Mouse (Mus musculus): ENCODE data around the gene Nop2. TPM values are rescaled to one million over a fixed set of nuclear protein-coding genes. Genes with fewer than 3 reads are reported as not detected.
"Not testable (repeated sequence)": the region's sequence is repeated elsewhere in the genome, so short reads cannot be mapped to it uniquely, and the experiment has no call there.

The Nop2 gene
- total RNA-seq, 2 experiments from 2014 or later, result 29.5 TPM

DNA sequence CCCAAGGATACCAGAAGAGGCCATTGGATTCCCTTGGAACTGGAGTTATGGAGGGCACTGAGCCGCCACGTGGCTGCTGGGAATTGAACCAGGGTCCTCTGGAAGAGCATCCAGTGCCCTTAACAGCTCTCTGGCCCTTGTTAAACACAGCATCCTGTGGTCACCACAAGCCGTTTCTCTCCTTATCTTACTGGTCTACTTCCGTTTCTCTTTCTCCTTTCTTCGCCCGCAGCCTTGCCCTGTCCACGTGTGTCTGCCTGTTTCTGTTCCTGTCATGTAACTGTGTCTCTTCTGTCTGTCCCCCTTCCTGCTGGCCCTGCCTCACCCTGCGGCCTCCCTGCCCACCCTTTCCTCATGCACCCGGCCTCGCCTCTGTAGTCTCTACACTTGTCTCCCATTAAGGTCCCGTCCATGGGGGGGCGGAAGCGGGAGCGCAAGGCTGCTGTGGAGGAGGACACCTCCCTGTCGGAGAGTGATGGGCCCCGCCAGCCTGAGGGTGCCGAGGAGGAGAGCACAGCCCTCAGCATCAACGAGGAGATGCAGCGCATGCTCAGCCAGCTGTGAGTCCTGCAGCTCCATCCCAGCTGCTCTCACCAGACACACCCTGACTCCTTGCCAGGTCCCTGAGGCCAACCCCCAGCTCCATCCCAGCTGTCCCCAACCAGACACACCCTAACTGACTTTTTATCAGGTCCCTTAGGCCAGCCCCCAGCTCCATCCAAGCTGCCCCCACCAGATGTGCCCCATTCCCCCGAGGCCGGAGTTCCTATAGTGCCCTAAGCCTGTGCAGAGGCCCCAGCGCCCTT is 20.7 kb downstream of the Nop2 start:
- no peak for DNase-seq (ENCODE audit: extremely low spot score in 1 of 2, low spot score in 1 of 2)

DNA sequence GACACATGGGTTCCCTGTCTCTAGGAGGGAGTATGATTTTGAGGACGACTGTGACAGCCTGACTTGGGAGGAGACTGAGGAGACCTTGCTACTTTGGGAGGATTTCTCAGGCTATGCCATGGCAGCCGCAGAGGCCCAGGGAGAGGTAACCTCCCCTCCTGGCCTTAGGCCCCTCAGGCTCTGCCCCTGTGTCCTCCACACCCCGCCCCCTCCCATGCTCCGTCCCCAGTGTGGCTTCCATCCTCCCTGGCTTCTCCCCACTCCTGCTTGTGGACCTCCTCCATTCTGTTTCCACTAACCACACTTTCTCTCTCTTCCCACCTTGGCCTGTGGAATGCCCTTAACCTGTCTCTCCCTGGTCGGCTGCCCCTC is 21.3 kb downstream of the Nop2 start:
- DNase-seq (ENCODE audit: extremely low spot score in 1 of 2, low spot score in 1 of 2), result no peak

DNA sequence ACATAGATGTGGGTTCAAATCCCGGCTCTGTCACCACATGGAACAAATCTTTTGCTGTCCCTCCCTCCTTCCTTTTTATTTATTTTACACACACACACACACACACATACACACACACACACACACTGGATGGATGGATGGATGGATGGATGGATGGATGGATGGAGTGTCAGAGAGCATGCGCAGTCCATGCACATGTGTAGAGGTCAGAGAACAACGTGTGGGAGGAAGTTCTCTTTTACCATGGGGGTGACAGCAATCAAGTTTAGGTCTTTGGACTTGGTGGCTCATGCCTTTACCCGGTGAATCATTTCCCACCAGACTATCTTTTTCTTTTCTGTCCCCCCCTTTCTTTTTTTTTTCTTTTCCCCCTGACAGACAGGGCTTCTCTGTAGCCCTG is 22.0 kb downstream of the Nop2 start:
- DNase-seq (ENCODE audit: extremely low spot score in 1 of 2, low spot score in 1 of 2), result no peak

DNA sequence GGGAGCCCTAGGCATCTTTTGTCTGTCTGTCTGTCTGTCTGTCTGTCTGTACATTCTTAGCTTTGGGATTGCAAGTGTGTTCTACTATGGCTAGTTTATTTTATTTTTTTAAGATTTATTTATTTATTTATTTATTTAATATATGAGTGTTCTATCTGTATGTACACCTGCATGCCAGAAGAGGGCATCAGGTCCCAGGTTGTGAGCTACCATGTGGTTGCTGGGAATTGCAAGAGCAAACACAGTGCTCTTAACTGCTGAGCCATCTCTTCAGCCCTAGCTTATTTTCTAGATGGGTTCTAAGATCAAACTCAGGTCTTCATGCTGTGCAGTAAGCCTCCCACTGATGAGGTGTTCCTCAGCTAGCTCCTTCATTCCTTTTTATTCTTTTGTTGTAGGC is 22.8 kb downstream of the Nop2 start:
- DNase-seq (ENCODE audit: extremely low spot score in 1 of 2, low spot score in 1 of 2), result no peak

DNA sequence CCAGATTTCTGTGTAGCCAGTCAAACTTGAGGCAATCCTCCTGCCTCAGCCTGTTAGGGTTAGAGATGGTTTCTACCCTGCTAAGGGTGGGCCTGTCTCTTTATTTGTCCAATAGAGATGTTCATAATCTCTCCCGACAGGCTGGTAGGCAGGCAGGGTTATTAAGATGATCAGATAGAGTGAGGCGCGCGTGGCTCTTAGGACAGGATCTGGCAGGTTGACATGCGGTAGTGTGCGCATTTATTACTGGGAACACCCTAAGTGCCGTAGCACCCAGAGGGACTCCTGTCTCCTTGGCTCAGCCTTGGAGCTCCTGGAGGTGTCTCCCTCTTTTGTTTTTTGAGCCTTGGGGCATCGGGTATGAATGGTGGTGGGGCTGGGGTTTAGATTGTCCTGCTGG is 23.6 kb downstream of the Nop2 start:
- no peak for DNase-seq (ENCODE audit: extremely low spot score in 1 of 2, low spot score in 1 of 2)

DNA sequence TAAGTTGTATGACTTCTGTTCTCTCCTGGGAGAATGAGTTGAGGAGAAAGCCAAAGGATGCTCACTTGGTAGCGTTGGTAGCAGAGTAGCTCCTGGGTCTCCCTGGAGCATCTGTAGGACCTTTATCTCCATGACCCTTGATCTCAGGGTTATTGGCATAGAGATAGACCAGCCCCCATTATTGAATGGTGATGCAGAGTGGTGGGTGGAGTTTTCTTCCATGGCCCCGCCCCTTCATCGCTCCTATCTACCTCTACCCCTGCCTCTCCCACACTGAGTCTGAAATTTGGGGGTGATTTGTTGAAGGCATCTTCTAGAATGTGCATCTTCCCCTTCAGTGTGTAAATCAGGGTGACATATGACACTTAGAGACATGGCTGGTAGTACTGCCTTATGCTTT is 24.8 kb downstream of the Nop2 start:
- no peak for DNase-seq (ENCODE audit: extremely low spot score in 1 of 2, low spot score in 1 of 2)

DNA sequence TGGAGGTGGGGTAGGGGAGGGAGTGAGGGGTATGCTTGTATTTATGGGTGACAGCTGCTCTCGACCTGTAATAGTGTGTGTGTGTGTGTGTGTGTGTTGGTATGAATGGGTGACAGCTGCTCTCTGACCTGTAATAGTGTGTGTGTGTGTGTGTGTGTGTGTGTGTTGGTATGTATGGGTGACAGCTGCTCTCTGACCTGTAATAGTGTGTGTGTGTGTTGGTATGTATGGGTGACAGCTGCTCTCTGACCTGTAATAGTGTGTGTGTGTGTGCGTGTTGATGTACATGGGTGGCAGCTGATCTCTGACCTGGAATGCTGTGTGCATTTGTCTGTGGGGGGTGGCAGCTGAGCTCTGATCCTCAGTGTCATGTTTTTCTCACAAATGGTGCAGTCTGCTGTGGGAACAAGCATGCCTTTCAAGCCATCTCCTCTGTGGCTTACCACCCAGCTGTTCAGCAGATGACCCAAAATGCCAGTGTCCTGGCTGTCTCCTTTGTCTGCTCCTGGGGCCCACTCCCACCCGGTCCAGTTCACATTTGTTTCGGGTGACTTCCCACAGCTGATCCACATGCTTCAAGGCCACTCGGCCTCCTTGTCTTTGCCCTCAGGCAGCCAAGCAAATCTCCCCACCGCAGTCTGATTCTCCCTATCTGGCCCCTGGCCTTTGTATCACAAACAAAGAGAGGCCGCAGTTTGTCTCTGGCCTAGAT is 25.4 kb downstream of the Nop2 start:
- DNase-seq (ENCODE audit: extremely low spot score in 1 of 2, low spot score in 1 of 2), result no peak

DNA sequence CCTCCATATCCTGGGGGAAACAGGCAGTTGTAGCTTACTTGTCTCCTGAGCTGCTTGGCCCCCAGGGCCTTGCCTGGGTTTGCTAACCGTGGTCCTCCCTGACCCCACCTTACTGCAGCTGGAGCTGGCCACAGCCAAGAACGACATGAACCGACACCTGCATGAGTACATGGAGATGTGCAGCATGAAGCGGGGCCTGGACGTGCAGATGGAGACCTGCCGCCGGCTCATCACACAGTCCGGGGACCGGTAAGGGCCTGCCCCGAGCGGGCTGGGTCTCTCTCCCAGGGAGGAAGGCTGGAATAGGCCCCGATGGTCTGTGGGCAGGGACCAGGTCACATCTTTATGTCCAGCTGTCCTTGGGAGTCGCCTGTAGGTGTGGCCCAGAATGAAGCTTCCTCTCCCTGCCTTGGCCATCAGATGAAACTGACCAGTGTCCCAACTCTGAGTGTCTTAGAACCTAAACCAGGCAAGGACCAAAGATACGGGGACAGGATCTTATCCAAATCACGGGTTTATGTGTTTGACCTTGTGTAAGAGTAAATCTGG is 27.3 kb downstream of the Nop2 start:
- no peak for DNase-seq (ENCODE audit: extremely low spot score in 1 of 2, low spot score in 1 of 2)

DNA sequence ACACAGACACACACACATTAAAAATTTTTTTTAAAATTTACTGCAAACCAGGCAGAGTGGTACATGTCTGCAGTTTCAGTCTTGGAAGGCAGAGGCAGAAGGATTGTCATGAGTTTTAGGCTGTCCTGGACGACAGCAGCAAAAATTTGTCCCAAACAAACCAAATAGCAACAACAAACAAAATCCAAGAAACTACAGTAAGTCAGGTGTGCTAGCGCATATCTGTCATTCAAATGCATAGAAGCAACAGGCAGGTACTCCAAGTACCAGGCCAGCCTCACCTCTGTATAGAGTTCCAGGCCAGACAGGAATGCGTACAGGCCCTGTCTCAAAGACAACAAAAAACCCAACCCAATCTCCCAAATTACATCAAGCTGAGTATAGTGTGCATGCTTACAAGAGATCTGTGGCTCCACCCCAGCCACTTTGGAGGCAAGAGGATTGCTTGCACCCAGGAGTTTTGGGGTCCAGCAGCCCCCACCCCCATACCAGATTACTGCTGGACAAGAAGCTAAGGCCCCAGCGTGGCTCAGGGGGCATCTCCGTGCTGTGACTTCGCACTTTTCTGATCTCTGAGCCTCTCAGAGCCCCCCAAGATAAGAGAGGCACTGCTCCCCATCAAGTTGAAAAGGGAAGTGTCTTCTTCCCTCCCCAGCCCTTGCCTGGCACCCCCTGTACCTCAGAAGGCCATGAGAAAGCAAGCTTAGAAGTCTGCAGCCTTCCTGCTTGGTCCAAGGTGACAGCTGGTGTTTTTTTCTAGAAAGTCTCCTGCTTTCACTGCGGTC is 28.3 kb downstream of the Nop2 start:
- no peak for DNase-seq (ENCODE audit: extremely low spot score in 1 of 2, low spot score in 1 of 2)

DNA sequence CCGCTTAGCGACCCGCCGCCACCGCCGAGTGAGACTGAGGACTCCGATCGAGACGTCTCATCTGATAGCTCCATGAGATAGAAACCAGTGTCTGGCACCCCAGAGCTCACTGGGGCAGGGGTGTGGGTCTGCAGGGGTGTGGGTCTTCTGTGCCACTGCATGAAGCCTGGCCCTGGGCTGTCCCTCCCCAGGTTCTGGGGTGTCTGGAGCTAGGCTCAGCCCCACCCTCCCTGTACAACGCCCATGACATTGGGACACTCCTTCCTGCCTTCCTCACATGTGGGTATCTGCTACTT is 28.8 kb downstream of the Nop2 start:
- DNase-seq (ENCODE audit: extremely low spot score in 1 of 2, low spot score in 1 of 2), result no peak

DNA sequence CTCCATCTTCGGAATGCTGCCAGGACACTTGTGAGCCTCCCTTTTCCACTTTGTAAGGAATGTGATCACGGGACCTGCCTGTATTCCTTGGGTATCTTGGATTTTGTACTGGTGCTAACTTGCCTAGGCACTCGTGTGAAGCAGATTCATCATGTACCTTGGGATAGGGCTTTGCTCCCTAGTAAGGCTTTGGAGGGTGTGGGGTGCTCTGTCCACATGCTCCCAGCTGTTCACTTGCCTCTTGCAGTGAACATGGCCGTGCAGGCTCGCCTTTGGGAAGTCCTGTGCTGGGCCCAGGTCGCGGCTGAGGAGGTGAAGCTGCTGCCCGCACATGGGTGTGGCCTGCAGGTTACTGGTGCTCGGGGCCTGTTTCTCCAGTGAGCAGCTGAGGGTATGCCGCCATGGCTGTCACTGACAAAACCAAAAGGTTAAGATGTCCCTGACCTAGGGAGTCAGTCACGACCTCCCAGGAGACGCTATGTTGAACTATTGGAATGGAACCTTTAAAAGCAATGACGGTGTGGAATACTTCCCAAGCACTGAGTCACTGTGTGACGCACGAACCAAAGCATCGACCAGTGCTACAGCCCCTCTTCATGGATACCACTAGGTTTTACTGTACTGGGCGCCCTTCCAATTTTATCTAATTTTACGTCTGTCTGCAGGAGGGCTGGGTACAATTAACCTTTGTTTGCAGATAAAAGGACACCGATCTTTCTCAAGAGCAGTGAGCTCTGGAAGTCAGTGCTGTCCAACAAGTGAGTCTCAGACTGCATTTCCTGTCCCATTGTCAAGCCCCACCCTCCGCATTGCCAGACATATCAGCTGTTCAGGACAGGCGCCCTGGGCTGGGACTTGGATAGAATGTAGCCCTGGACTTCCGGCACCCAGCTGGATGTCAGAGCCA is 29.4 kb downstream of the Nop2 start:
- peak in 1 of 2 experiments; percentile 45 for DNase-seq (ENCODE audit: extremely low spot score in 1 of 2, low spot score in 1 of 2)

DNA sequence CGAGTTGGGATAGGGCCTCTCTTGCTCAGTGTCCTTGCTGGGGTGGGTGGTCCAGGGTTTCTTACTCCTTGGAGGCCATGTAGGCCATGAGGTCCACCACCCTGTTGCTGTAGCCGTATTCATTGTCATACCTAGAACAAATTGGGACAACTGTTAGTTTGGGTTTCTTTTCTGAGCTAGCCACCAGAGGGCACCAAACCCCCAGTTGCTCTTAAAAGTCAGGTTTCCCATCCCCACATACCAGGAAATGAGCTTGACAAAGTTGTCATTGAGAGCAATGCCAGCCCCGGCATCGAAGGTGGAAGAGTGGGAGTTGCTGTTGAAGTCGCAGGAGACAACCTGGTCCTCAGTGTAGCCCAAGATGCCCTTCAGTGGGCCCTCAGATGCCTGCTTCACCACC is 30.3 kb downstream of the Nop2 start:
- DNase-seq (ENCODE audit: extremely low spot score in 1 of 2, low spot score in 1 of 2), result peak in 1 of 2 experiments; percentile 72

DNA sequence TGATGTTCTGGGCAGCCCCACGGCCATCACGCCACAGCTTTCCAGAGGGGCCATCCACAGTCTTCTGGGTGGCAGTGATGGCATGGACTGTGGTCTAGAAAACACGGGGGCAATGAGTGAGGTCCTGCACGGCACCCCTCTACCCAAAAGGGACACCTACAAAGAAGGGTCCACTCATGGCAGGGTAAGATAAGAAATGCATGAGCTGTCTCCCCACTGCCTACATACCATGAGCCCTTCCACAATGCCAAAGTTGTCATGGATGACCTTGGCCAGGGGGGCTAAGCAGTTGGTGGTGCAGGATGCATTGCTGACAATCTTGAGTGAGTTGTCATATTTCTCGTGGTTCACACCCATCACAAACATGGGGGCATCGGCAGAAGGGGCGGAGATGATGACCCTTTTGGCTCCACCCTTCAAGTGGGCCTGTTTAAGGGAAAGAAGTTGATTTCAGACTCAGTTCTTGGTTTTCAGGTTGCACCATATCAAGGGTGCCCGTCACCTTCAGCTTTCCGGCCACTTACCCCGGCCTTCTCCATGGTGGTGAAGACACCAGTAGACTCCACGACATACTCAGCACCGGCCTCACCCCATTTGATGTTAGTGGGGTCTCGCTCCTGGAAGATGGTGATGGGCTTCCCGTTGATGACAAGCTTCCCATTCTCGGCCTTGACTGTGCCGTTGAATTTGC is 31.1 kb downstream of the Nop2 start:
- not testable (repeated sequence) for DNase-seq (ENCODE audit: extremely low spot score in 1 of 2, low spot score in 1 of 2)

DNA sequence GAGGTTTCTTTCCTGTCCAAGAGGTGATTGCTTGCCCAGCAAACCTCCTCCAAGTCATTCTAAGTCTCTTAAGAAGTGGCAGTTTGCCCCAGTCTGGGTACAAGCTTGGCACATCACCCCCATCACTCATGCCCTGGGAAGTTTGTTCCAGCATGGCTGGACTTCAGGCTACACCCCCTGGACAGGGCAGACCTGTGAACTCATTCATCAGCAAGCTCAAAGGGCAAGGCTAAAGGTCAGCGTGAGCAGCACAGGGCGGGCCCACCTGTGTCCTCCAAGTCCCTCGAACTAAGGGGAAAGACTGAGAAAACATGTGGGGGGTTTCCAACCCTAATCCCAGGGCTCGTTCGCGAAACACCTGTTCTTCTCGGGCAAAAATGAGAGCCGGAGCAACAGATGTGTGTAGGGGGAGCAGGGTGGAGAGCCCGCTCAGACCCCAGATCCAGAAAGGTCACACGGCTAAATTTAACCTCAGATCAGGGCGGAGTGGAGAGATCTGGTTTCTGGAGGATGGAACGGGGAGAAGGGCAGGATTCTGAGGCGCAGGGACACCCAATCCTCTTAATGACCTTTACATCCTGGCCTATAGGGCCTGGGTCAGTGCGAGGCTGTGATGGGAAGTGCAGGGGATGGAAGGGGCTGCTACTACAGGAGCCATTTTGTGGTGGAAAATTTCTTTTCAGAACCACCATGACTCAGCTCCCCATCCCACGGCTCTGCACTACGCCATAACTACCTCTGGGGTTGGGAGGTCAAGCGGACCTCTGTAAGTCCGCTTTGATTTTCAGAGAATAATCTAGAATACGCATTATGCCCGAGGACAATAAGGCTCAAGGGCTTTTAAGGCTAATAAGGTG is 32.3 kb downstream of the Nop2 start:
- peak in 1 of 2 experiments; percentile 22 for DNase-seq (ENCODE audit: extremely low spot score in 1 of 2, low spot score in 1 of 2)

DNA sequence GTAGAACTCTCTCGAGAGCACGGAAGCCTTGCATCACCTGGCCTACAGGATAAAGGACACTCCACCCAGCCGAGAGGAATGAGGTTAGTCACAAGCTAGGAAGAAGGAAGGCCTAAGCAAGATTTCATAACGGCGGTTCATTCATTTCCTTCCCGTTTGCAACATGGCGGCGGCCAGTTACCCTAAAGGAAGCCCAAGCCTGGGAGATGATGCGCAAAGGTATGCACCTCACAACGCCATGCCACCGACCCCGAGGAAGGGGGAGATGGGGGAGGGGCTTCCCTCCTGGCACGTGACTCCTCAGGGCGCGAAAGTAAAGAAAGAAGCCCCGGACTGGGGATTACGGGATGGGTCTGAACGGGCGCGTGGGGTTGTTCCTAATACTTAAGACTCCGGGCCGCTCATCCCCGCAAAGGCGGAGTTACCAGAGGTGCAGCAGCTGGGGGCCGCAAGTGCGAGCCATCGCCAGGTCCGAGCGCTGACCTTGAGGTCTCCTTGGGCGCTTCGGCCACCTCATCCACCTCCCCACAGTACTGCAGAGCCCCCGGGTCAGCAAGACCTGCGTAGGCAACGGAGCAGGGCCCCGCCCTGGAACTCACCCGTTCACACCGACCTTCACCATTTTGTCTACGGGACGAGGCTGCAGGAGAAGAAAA is 33.1 kb downstream of the Nop2 start:
- peak in 1 of 2 experiments; percentile 35 for DNase-seq (ENCODE audit: extremely low spot score in 1 of 2, low spot score in 1 of 2)

DNA sequence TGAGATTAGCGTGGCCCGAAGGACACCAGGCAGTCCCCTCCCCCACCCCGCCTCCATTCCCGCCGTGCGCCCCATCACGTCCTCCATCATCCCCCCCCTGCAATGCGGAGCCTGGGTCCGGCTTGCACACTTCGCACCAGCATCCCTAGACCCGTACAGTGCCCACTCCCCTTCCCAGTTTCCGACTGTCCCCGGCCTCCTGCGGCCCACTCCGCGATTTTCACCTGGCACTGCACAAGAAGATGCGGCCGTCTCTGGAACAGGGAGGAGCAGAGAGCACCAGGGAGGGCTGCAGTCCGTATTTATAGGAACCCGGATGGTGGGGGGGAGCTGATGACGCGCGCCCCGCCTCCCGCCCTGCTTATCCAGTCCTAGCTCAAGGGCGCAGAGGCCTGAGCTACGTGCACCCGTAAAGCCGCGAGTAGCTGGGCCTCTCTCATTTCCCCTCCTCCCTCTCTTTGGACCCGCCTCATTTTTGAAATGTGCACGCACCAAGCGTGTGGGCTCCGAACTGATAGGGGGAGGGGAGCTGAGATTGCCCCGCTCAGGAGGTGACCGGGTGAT is 33.7 kb downstream of the Nop2 start:
- peak; percentile 92 to 96 for DNase-seq (ENCODE audit: extremely low spot score in 1 of 2, low spot score in 1 of 2)

DNA sequence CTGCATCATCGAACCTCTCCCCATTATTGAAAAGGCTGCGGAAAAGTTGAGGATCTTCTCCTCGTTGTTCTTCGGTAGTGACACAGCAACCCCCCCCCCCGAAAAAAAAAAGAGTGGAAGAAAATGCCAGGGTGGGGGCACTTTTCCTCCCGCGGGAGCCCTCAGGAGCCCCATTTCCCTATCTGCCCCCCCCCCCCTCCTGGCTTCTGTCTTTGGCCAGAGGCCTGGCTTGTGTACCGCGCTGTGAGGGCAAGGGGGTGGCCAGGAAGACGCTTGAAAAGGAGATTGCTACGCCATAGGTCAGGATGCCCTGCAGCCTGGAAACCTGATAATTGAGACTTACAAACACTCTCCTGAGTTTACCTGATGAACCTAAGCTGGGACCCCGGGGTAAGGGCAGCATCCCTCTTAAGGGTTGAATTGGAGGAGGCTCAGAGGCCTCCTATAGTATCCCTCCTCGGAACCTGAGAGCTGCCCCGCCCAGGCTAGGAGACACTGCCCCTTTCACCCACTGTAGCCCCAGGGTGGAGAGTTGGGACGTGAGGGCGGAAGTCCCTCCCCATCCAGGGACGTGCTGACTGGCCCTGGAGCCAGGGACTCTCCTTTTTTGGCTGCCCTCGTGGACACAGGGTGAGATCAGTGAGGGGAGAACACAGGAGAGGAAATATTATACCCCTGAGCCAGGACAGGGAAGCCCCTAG is 34.5 kb downstream of the Nop2 start, which contains the start of gene Gapdh:
Gapdh (minus strand) TSS at position 417 of the 701 bp plus-strand sequence.
- peak in 1 of 2 experiments; percentile 18 for DNase-seq (ENCODE audit: extremely low spot score in 1 of 2, low spot score in 1 of 2)
